Mouse (Mus musculus) ES-E14 (cell line): ENCODE data around the gene Gm20489. TPM values are rescaled to one million over a fixed set of nuclear protein-coding genes. Genes with fewer than 3 reads are reported as not detected.

Experiments
- DNase-seq: peaks from one replicate; pipeline ENCODE4 v3.0.0-alpha.2; 2013; ENCODE audit warnings: low read depth, low spot score
- H3K27ac ChIP-seq: 2 replicates; pipeline ENCODE4 v1.5.1; 2012; ENCODE audit warnings: low read depth, mild to moderate bottlenecking, low read length, moderate library complexity, mixed read lengths; ENCODE audit not compliant: poor library complexity, insufficient read depth, severe bottlenecking
- H3K36me3 ChIP-seq: 2 replicates; pipeline ENCODE4 v1.6.1; 2012; ENCODE audit warnings: mild to moderate bottlenecking, low read length, moderate library complexity, mixed read lengths; ENCODE audit not compliant: control insufficient read depth, poor library complexity, insufficient read depth, severe bottlenecking
- H3K4me1 ChIP-seq, 2 experiments: fragments of 150-350 bp in 1 of 2; sonication (generic) in 1 of 2; 2 replicates each; pipeline ENCODE4 v1.6.1; 2012; ENCODE audit warnings: low read length in 2 of 2, mild to moderate bottlenecking in 1 of 2, mixed read lengths in 1 of 2; ENCODE audit not compliant: control insufficient read depth in 2 of 2, insufficient read depth in 2 of 2, poor library complexity in 1 of 2
- H3K4me3 ChIP-seq, 2 experiments: fragments of 150-350 bp in 1 of 2; sonication (generic) in 1 of 2; 2 replicates each; pipeline ENCODE4 v1.5.1; 2012; ENCODE audit warnings: low read length in 2 of 2, low read depth in 1 of 2, mild to moderate bottlenecking in 1 of 2, mixed read lengths in 1 of 2; ENCODE audit not compliant: insufficient read depth in 1 of 2, poor library complexity in 1 of 2, severe bottlenecking in 1 of 2
- H3K9ac ChIP-seq: 2 replicates; pipeline ENCODE4 v1.6.1; 2012; ENCODE audit warnings: low read depth, mild to moderate bottlenecking, low read length, mixed read lengths; ENCODE audit not compliant: poor library complexity, insufficient read depth, severe bottlenecking
- H3K9me3 ChIP-seq: fragments of 150-350 bp; sonication (generic); 2 replicates; pipeline ENCODE4 v1.6.1; 2012; ENCODE audit warnings: low read depth, mild to moderate bottlenecking, low read length; ENCODE audit not compliant: control insufficient read depth, insufficient read depth
- CHD2 ChIP-seq: IDR thresholded peaks from 2 replicates; pipeline ENCODE4 v1.6.1; 2014; ENCODE audit warnings: mild to moderate bottlenecking, low read depth, low read length, inconsistent platforms
- HCFC1 ChIP-seq: IDR thresholded peaks from 2 replicates; pipeline ENCODE4 v1.6.1; 2012; ENCODE audit warnings: low read length, inconsistent platforms, borderline replicate concordance; ENCODE audit not compliant: insufficient read depth
- MAFK ChIP-seq: IDR thresholded peaks from 2 replicates; pipeline ENCODE4 v1.6.1; 2014; ENCODE audit warnings: mild to moderate bottlenecking, low read depth, low read length, inconsistent platforms; ENCODE audit not compliant: insufficient read depth
- ZC3H11A ChIP-seq: IDR thresholded peaks from 2 replicates; pipeline ENCODE4 v1.6.1; 2012; ENCODE audit warnings: low read depth, mild to moderate bottlenecking, inconsistent platforms, low read length, borderline replicate concordance
- ZNF384 ChIP-seq: IDR thresholded peaks from 2 replicates; pipeline ENCODE4 v1.6.1; 2012; ENCODE audit warnings: low read depth, low read length, inconsistent platforms
- in situ Hi-C, 2 experiments: fragments of 600-800 bp; cut with MboI; formaldehyde crosslinking; loops; one replicate each; pipeline ENCODE4 v1.15.1; 2025; ENCODE audit warnings: low sequenced_read_pairs in 2 of 2, inconsistent platforms in 1 of 2; ENCODE audit not compliant: unreplicated experiment in 2 of 2
- total RNA-seq: library from RNA; depleted of rRNA; stranded (reverse); fragments of 300-350 nt; gene quantifications from 2 replicates; pipeline ENCODE4 v1.2.3, GENCODE M21; 2012

Gene Gm20489
- total RNA-seq, 1 experiment, result not detected

DNA sequence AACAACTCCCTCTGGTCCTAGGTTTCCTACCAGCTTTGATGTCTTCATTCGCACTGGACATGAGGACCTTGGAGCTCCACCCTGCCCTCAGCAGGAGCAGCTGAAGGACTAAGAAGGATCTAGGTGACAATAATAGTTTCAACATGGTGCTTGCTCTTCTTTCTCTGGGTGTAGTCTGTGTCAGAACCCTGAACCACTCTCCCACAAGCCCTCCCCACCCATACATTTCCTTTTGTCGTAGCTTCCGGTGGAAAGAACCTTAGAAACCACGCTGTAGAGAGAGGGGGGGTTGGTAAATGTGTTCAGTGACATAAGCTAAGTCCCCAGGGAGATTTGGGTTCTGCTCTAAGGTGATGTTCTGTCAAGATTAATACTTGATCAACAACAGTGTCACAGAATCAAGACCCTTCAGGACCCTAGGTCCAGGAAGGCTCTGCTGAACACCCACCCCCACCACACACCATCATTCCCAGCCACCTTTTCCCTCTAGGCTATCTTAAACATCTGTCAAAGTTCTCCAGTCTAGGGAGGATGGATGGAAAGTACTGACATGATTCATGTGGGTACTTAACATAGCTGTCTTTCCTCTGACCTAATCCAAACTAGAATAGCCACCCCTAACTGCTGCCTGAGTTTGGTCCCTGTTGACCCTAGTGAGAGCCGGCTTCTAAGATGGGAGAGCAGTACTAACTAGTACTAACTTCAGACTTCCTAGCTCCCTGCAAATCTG is 633 bp downstream of the Gm20489 start, which contains the start of gene Il2rg:
Gene Il2rg, minus strand, starts transcription at position 231 of the 730 bp plus-strand sequence.
- DNase-seq, result no peak
- Histone ChIP-seq H3K4me1 (peaks cover 0 to 5% of the 10 kb centered on the region in 2 experiments; a peak in 2 of 4 replicates), H3K4me3 (no peak within 1 kb of the TSS), H3K9me3 (no peaks in the 10 kb centered on the region), H3K36me3 (no peaks in the 10 kb centered on the region), H3K27ac (peak within 1 kb of the TSS; percentile 36; the same call in 1 of the 2 replicates), H3K9ac (no peak within 1 kb of the TSS)
- in situ Hi-C loops, result no loop called here
- TF ChIP-seq CHD2 (no peak), HCFC1 (no peak), ZNF384 (no peak), ZC3H11A (no peak), MAFK (no peak)

DNA sequence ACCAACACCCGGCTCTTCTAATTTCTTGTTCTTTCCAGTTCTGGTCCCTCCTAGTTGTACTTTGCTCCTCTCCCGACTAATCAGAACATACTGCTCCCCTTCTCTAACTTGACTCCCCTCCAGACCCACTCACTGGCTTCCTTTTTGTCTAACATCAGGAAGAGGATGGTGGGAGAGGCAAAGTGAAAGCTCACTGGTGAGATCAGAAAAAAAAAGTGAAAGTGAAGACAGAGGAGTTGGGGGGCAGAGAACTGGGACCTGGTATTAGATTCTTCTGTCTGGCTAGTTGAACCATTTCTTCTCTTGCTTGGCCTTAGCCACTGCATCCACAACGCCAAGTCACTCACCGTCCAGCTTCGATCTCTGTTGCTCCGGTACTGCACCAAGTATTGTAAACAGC is 2.2 kb downstream of the Gm20489 start:
- in situ Hi-C loops, result no loop called here
- no peak overlapping the region for H3K27ac ChIP-seq
- H3K36me3 ChIP-seq, result no peaks in the 10 kb centered on the region
- TF ChIP-seq CHD2 (no peak), ZNF384 (no peak), MAFK (no peak), ZC3H11A (no peak), HCFC1 (no peak)
- no peak overlapping the region for H3K4me3 ChIP-seq
- DNase-seq, result no peak
- no peaks in the 10 kb centered on the region for H3K9me3 ChIP-seq
- no peak overlapping the region for H3K9ac ChIP-seq
- peaks cover 0 to 7% of the 10 kb centered on the region in 2 experiments; a peak in 2 of 4 replicates for H3K4me1 ChIP-seq

DNA sequence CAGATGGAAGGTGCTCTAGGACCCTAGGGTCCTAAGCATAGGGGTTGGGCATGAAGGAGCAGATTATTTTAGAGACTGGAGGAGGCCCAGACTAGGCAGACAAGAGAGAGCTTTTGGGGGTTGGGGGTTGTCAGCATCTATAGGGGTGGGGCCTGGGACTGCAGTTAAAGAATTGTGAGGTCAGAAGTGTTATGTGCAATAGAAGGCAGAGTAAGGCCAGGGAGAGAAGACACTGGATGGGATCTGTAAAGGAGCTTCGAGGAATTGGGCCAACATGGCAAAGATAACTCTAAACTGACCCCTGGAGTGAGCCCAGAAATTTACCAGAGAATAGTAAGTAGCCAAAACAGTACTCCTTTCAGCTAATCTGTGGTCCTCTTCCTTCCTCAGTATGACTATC is 4.9 kb downstream of the Gm20489 start, which contains the start of gene Gm614:
Gene Gm614, minus strand, starts transcription at position 101 of the 400 bp plus-strand sequence.
- H3K27ac ChIP-seq, result no peak within 1 kb of the TSS
- in situ Hi-C loops, result no loop called here
- no peak within 1 kb of the TSS for H3K4me3 ChIP-seq
- peaks cover 2 to 9% of the 10 kb centered on the region in 2 experiments; a peak in 3 of 4 replicates for H3K4me1 ChIP-seq
- no peak for TF ChIP-seq ZC3H11A
- TF ChIP-seq HCFC1, result no peak
- no peak for TF ChIP-seq CHD2
- TF ChIP-seq MAFK, result no peak
- no peak for TF ChIP-seq ZNF384
- H3K9ac ChIP-seq, result no peak within 1 kb of the TSS
- H3K9me3 ChIP-seq, result no peaks in the 10 kb centered on the region
- H3K36me3 ChIP-seq, result no peaks in the 10 kb centered on the region
- DNase-seq, result no peak

DNA sequence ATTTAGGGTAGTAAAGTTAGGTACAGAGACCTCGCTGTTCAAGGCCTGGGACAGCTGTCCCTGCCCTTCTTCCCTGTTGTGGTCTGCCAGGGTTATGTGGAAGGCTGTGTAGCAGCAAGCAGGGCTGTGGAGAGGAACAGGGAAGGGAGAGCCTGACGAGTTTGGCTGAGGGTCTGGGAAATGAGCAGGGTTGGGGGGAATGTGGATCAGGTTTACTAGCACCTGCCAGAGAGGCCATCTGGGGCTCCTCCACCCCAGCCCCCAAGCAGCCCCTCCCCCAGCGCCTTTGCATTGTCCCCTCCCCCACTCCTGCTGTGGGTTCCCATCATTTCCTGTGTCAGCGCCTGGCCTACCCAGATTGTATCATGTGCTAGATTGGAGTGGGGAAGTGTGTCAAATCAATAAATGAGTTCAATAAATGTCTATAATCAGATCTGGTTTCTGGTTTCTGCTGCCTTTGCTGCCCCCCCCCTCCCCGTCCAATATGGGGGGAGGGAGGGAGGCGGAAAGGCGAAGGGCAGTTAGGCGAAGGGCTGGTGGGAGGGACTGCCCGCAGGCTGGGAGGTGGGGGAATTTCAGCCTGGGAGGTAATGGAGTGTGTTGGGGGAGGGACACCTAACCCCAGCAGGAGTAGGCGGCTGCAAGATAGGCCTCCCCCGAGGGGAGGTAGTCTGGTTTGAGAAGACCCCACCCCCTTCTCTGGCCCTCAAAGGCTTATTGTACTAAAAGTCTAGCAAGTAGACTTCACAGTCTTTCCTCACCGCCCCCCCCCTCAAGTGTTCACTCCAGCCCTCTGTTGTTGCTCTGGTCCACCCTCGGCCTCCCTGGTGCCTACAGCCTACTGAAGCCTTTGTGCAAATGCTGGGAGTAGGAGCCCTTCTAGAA is 8.1 kb downstream of the Gm20489 start:
- TF ChIP-seq ZC3H11A, result no peak
- TF ChIP-seq CHD2, result no peak
- TF ChIP-seq ZNF384, result no peak
- no peak for TF ChIP-seq HCFC1
- TF ChIP-seq MAFK, result no peak
- Histone ChIP-seq H3K36me3 (0 out of 2 replicates have a peak, but pooled peaks cover 2% of the 10 kb centered on the region), H3K27ac (peak overlapping the region; percentile 93), H3K9me3 (no peaks in the 10 kb centered on the region), H3K9ac (peak overlapping the region; percentile 64), H3K4me1 (peaks cover 4 to 8% of the 10 kb centered on the region in 2 experiments; a peak in 2 of 4 replicates), H3K4me3 (peak overlapping the region; percentile 28 to 49; a peak in 3 of 4 replicates)
- no peak for DNase-seq
- in situ Hi-C loops, result no loop called here
